Mouse (Mus musculus) adrenal gland, postnatal 36 days (tissue): ENCODE data around the gene Tedc1. TPM values are rescaled to one million over a fixed set of nuclear protein-coding genes. Genes with fewer than 3 reads are reported as not detected.

ENCODE experiments used
- DNase-seq, 2 experiments: peaks; one replicate each; pipeline ENCODE4 v3.0.0; 2021; ENCODE audit warnings: mixed read lengths in 1 of 2
- total RNA-seq, 2 experiments: library from RNA; stranded (reverse); gene quantifications; 2 replicates each; pipeline ENCODE4 v1.2.3; 2021

The Tedc1 gene
- total RNA-seq, 2 experiments from 2014 or later: 1.7 TPM

GRCm38 (mm10) chr12:113138901-113139864 is 17.0 kb upstream of the Tedc1 start:
- DNase-seq: no peak

GRCm38 (mm10) chr12:113139908-113140615 is 16.2 kb upstream of the Tedc1 start, which contains the start of gene Crip2:
TSS of gene Crip2 (plus strand) at chr12:113140236.
- peak; percentile 88 to 93 for DNase-seq

GRCm38 (mm10) chr12:113140616-113141411 is 15.4 kb upstream of the Tedc1 start:
- DNase-seq: peak; percentile 59 to 60

DNA sequence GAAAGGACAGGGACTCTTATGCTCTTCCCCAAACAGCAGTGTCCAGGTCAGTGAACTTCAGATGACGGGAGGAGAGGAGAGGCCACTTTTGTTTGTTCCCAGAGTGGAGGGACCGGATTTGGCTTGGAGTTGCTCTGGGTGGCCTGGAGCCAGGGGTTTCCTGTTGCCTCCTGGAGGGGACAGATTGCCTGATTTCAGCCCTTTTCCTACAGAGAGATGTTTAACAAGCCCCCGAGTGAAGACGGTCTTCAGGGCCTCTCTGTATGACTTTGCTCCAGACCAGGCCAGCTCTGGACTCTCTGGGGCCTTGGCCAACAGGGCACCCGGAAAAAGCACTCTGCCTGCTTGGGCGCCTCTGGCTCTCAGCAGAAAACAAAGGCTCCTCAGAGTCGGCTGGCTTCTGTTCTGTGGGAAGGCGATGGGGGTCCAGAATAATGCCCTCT is 14.7 kb upstream of the Tedc1 start:
- peak; percentile 50 to 72 for DNase-seq

GRCm38 (mm10) chr12:113142021-113142975 is 13.9 kb upstream of the Tedc1 start:
- DNase-seq: peak; percentile 66 to 78

DNA sequence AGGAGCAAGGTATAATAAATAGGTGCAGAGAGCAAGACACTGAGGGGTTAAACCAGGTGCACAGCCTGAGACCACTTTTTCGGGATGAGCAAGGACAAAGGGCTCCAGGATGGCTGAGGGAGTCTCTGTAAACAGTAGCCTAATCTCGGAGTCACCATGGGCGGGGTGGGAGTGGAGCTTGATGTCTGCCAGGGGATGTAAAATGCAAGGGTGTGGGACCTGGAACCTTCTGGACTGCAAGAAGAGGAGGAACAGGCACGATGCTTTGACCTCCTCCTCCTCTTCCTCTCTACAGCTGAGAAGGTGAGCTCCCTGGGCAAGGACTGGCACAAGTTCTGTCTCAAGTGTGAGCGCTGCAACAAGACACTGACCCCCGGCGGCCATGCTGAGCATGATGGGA is 13.1 kb upstream of the Tedc1 start:
- DNase-seq: no peak

- peak; percentile 55 to 70 for DNase-seq
These were observed 12.0 kb upstream of the Tedc1 start for GRCm38 (mm10) chr12:113144001-113144756.

DNA sequence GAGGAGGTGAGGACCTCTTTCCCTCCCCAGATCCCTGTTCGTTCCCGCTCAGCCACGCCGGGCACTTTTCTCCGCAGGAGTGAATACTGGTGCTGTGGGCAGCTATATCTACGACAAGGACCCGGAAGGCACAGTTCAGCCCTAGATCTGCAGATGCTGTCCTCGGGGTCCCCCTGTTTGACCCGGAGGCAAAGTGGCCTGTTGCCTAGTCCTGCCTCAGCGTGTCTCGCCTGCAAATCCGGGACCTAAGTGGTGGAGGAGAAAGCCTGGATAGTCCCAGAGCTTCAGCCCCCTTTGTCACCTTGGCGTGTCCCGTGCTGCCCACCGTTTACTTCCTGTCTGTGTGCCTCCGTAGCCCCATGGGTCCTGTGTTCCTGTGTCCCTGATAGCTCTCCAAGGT is 11.3 kb upstream of the Tedc1 start:
- no peak for DNase-seq

- DNase-seq: no peak
These were observed 10.6 kb upstream of the Tedc1 start for GRCm38 (mm10) chr12:113145591-113145990.

DNA sequence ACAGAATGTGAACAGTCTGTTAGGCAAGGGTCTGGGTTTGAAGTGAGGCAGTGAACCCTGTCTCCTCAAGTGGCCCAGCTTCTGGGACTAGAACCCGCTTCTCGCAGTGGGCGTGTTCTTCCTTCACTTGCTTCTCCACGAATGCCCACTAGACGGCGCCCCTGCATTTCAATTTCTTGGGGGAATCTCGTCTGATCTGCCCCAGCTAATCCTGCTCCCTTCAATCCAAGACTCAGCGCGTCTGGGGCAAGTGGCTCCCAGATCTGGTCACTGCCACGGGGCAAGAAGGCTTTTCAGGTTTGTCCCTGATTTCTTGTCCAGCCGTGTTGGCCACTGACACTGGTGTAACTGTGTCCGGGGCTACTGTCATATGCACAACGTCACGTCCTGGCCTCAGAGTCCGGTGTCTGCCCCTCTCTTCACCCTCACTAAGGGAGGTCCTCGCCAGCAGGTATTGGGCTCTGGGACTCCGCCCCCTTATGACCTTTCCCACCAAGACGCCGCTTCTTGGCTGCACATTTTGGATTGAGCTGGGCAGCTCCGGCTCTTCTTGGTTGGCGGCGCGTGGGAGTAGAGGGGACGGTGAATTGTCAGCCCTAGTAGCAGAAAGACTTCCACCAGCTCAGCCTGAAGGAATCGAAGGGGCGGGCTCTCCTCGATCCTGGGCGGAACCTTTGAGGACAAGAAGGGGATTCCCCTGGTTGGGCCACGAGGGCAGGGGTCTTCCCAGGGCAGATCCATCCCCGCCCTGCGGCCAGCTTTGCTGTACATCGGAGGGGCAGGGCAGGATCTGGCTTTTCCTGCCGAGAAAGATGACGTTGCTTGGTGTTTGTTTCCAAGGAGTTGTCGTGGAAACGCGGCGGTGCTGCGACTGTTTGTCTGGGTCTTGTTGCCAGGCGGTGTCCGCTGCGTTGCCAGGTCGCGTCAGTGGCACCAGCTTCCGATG is 9.8 kb upstream of the Tedc1 start, which contains the start of gene Crip1:
Gene Crip1 (plus strand): TSS at position 205 of the 946 bp plus-strand sequence.
- peak; percentile 86 to 90 for DNase-seq

- DNase-seq: no peak
These were observed 8.7 kb upstream of the Tedc1 start for GRCm38 (mm10) chr12:113147481-113147880.

DNA sequence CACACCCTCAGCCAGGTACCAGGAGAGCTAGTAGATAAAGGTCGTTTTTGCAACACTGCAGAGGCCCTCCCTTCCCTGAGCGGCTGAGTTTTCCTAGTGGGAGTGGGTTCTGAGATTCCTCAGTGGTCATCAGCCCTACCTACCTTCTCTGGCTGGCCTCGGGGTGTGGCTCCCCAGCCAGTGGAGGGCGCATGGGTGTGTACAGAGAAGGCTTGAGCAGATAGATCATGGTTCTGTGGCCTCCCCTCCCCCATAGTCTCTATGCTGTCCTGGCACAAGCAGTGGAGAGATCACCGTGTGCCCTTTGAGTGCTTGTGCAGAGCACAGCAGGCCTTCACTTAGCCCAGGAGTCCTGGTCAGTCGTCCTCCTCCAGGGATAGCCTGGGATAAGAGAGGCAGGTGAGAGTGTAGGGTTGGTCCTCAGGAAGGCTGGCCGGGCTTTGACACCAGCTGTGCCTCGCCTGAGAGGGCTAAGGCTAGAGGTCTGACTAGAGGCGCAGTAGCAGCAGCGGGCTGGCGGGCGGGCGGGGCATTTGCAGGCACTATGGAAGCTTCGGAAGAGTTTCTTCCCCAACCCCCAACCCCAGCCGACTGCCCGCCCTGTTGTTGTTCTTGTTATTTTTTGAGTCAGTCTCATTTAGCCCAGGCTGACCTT is 7.7 kb upstream of the Tedc1 start:
- peak in 1 of 2 experiments; percentile 55 for DNase-seq

GRCm38 (mm10) chr12:113149341-113149740 is 6.9 kb upstream of the Tedc1 start:
- no peak for DNase-seq

GRCm38 (mm10) chr12:113149896-113150295 is 6.3 kb upstream of the Tedc1 start:
- DNase-seq: no peak

DNA sequence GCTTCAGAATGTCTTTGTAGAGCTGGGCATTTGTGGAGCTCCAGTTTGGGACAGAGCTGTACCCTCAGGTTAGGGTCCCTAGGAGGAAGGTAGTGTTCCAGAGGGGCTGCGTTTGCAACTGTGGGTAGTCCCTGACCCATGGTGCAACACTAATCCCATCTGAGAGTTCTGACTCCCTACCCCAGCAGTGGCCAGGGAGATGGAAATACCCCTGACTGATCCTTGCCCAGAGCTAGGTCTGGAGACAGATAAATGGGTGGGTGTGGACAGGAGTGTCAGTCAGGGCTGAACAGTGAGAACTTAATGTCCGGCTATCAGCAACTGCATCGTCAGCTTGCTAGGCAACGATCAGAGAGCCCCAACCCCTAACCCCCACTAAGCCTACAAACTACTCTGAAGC is 5.6 kb upstream of the Tedc1 start:
- DNase-seq: no peak

- DNase-seq: no peak
These were observed 5.2 kb upstream of the Tedc1 start for GRCm38 (mm10) chr12:113151046-113151445.

GRCm38 (mm10) chr12:113151661-113152271 is 4.5 kb upstream of the Tedc1 start:
- no peak for DNase-seq

DNA sequence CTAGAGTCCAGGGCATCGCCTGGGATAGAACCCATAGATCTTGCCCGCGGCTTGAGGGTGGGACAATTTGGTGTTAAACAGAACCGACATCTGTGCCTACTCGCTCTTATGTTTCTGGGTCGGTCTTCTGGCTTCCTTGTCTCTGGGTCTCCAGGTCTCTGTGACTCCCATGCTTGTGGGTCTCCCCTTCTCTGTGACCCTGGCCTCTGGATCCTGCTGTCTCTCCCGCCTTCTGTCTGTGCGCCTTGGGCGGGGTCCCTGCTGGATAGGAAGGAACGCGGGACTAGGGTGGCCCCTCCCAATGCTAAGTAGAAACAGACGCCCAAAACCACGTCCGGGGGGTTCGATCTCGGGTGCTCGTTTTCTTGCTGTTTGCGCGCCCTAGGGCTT is 4.0 kb upstream of the Tedc1 start:
- DNase-seq: no peak
